Mouse (Mus musculus): ENCODE data around the gene Usp7.
"Not testable (repeated sequence)": the region's sequence is repeated elsewhere in the genome, so short reads cannot be mapped to it uniquely, and the experiment has no call there.

Gene Usp7

GRCm38 (mm10) chr16:8781660-8782059, 10.4 kb downstream of the Usp7 start:
- no peak for DNase-seq

GRCm38 (mm10) chr16:8781191-8781590, 10.9 kb downstream of the Usp7 start:
- no peak for DNase-seq

GRCm38 (mm10) chr16:8780187-8780586, 11.9 kb downstream of the Usp7 start:
- no peak for DNase-seq

GRCm38 (mm10) chr16:8778697-8779096, 13.4 kb downstream of the Usp7 start:
- DNase-seq = no peak

- no peak for DNase-seq
Observed at GRCm38 (mm10) chr16:8777202-8777601, 14.9 kb downstream of the Usp7 start.

GRCm38 (mm10) chr16:8776634-8777033, 15.5 kb downstream of the Usp7 start:
- DNase-seq = no peak

- no peak for DNase-seq
Observed at GRCm38 (mm10) chr16:8771086-8771485, 21.0 kb downstream of the Usp7 start.

- DNase-seq = not testable (repeated sequence)
Observed at GRCm38 (mm10) chr16:8770342-8770741, 21.8 kb downstream of the Usp7 start.

- no peak for DNase-seq
Observed at GRCm38 (mm10) chr16:8769466-8769865, 22.6 kb downstream of the Usp7 start.

- DNase-seq = peak; percentile 58
Observed at GRCm38 (mm10) chr16:8769065-8769464, 23.0 kb downstream of the Usp7 start.

- no peak for DNase-seq
Observed at GRCm38 (mm10) chr16:8768588-8768987, 23.5 kb downstream of the Usp7 start.

GRCm38 (mm10) chr16:8768071-8768470, 24.0 kb downstream of the Usp7 start:
- no peak for DNase-seq

GRCm38 (mm10) chr16:8767133-8768052, 24.7 kb downstream of the Usp7 start:
- peak; percentile 33 for DNase-seq

GRCm38 (mm10) chr16:8766196-8766595, 25.9 kb downstream of the Usp7 start:
- DNase-seq = peak; percentile 47

GRCm38 (mm10) chr16:8764124-8764907, 27.8 kb downstream of the Usp7 start:
- no peak for DNase-seq

- peak; percentile 68 for DNase-seq
Observed at GRCm38 (mm10) chr16:8763028-8763427, 29.1 kb downstream of the Usp7 start.

- no peak for DNase-seq
Observed at GRCm38 (mm10) chr16:8761894-8762293, 30.2 kb downstream of the Usp7 start.

- no peak for DNase-seq
Observed at GRCm38 (mm10) chr16:8761005-8761404, 31.1 kb downstream of the Usp7 start.

GRCm38 (mm10) chr16:8758979-8759378, 33.1 kb downstream of the Usp7 start:
- DNase-seq = no peak

GRCm38 (mm10) chr16:8758193-8758592, 33.9 kb downstream of the Usp7 start:
- DNase-seq = no peak

GRCm38 (mm10) chr16:8757586-8757985, 34.5 kb downstream of the Usp7 start:
- not testable (repeated sequence) for DNase-seq

- DNase-seq = no peak
Observed at GRCm38 (mm10) chr16:8752334-8752733, 39.8 kb downstream of the Usp7 start.

- DNase-seq = no peak
Observed at GRCm38 (mm10) chr16:8751555-8752235, 40.4 kb downstream of the Usp7 start.

All from right cerebral cortex, adult 18-20 months (tissue).